Mouse (Mus musculus) ES-Bruce4 (cell line): Measurements from ENCODE around the gene 4930539E08Rik.

Source experiments
- CTCF ChIP-seq: IDR thresholded peaks from one replicate; pipeline ENCODE4 v1.8.1; 2011; ENCODE audit warnings: low read depth, low read length
- EP300 ChIP-seq: IDR thresholded peaks from 2 replicates; pipeline ENCODE4 v1.6.1; 2011; ENCODE audit warnings: low read depth, low read length; ENCODE audit not compliant: insufficient read depth
- POLR2A ChIP-seq: IDR thresholded peaks from one replicate; pipeline ENCODE4 v1.8.1; 2011; ENCODE audit warnings: low read length; ENCODE audit not compliant: insufficient read depth

DNA sequence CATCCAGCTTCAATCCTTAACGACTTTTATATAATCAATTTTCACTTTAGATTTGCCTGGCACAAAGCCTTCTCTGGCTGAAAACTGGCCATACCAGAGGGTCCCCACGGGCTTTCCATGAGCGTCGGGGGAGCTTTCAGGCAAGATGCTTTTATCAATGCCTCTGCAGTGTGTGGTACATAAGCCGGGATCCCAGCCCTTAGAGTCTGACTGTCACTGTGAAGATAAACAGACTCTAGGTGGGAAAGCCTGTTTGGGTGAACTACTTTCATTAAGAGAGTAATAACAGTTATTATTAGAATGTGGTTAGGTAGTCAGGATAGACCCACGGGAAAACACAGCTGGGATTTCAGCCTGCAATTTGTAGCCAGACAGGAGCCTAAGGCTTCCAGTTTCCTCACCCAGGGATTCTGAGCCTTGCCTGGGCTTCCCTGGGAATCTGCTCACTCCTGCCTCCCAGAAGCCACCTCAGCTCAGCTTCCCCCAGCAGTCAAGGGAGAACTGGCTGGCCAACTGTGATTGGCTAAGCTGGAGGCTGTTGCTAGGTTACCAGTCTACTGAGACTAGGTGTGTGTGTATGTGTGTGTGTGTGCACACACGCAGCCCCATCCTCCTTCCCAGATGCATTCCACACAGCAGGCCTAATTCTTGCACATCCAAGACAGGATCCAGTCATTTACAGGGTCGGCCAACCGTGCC, 45.6 kb downstream of the 4930539E08Rik start:
- no peak for TF ChIP-seq CTCF
- TF ChIP-seq POLR2A, result no peak
- TF ChIP-seq EP300, result no peak
